Mouse (Mus musculus) olfactory bulb, adult 2 months (tissue): ENCODE results near the gene Ppef2.

ENCODE experiments used
- CTCF ChIP-seq: fragments of 200-500 bp; IDR thresholded peaks from 2 replicates; pipeline ENCODE4 v1.5.1; 2012; ENCODE audit warnings: low read depth, mild to moderate bottlenecking, low read length, moderate library complexity; ENCODE audit not compliant: insufficient read depth
- POLR2A ChIP-seq: fragments of 200-500 bp; IDR thresholded peaks from 2 replicates; pipeline ENCODE4 v1.6.1; 2012; ENCODE audit warnings: mild to moderate bottlenecking, low read depth, low read length, moderate library complexity; ENCODE audit not compliant: insufficient read depth

- TF ChIP-seq CTCF (no peak), POLR2A (no peak)
Measured at GRCm38 (mm10) chr5:92204162-92205036, 51.7 kb downstream of the Ppef2 start.
